8 mouse cellular contexts compared by ENCODE assay signal in the genomic region with DNA sequence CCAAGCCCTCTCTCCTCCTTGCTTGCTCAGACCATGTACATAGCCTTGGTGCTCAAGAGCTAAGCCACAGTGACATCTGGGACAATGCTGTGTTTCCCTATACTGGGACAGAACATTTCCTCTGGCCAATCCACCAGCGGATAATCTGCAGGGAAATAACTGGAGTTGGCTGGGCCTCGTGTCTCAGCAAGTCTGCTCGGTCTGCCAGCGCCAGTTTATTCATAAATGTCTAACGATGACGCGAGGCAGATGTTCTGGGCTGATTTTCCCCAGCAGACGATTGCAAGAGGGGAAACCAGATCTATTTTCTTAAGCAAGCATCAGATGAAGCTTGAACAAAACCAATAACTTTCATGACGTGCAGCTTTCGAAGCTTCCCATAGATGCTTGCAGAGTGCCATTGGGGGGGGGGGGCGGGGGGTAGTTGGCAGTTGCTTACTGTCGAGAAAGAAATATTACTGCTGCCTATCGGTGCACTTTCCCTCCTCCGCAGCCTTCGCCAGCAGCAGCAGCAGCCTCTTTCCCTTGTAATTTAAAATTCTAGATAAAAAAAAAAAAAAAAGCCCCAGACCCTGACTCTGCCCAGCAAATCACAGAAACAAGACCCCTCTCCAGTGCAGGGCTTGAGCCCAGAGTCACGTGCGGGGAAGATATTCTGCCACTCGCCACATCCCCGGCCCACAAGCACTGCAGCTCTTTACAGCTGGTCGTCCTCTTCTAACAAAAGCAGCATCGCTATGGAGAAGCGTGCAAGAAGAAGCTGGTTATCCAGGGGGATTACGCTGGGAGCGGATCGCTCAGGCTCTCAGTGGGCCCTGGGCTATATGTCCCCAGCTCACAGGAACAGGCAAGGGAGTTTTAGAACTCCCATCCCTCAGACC. TPM values are rescaled to one million over a fixed set of nuclear protein-coding genes. Genes with fewer than 3 reads are reported as not detected.
DNase-seq lines count a peak whose midpoint lies in the region; ATAC-seq lines count a peak whose summit lies in the region.

No protein-coding gene starts in this region.

- intact Hi-C loops in left cerebral cortex, postnatal 14 days (cut with DNase I): no loop called here

- H3K4me3 ChIP-seq in midbrain, embryonic 12.5 days: no peak overlapping the region

- H3K4me1 ChIP-seq in midbrain, embryonic 12.5 days: peaks cover 24% of the 10 kb centered on the region

- H3K4me2 ChIP-seq in midbrain, embryonic 12.5 days (replicated peaks): peak overlapping the region; percentile 19; the same call in 1 of the 2 replicates

- H3K27ac ChIP-seq in midbrain, embryonic 12.5 days (replicated peaks): peak overlapping the region; percentile 78

- H3K9ac ChIP-seq in midbrain, embryonic 12.5 days (replicated peaks): no peak overlapping the region

- H3K36me3 ChIP-seq in midbrain, embryonic 12.5 days: no peaks in the 10 kb centered on the region

- ATAC-seq in midbrain, embryonic 12.5 days (ENCODE audit: low FRiP score, low read depth): peak; percentile 61
- no peak for ATAC-seq in CD4-positive, CD25-positive, alpha-beta regulatory T cell, adult 4 months

- DNase-seq in urinary bladder, postnatal 14 days (ENCODE audit: low spot score): peak; percentile 62
- no peak for DNase-seq in urinary bladder, postnatal 10 days (ENCODE audit: low spot score)
- peak; percentile 45 to 50 for DNase-seq in heart, adult 18-20 months
- DNase-seq in left cerebral cortex, postnatal 14 days (ENCODE audit: low spot score in 2 of 2): peak; percentile 51 to 69
- no peak for DNase-seq in natural killer cell, adult 2 months (ENCODE audit: low spot score in 2 of 2)
- DNase-seq in spleen, adult 12 weeks (ENCODE audit: low spot score): no peak

- H3K9me3 ChIP-seq in midbrain, embryonic 12.5 days: no peaks in the 10 kb centered on the region

- peaks cover 5% of the 10 kb centered on the region; the same call in 1 of the 2 replicates for H3K27me3 ChIP-seq in midbrain, embryonic 12.5 days

- WGBS in midbrain, embryonic 12.5 days: 37% methylated on average over 25 of the region's 25 CpGs

RNA-seq across cellular contexts. Expression of a gene that starts 43.6 kb away (rescaled TPM):
- 10 to 100 TPM; 10.1 to 12.3 TPM for total RNA-seq in heart, adult 18-20 months (2021)
- 10 to 100 TPM; 51.7 to 54.5 TPM for total RNA-seq in left cerebral cortex, postnatal 14 days (2021)
- 4.4 and 5.5 TPM in 2 replicates for polyA plus RNA-seq in midbrain, embryonic 12.5 days (2016; fragmentation: Nextera tagmentation; extraction: Ambion mirVana)
- polyA plus RNA-seq in CD4-positive, CD25-positive, alpha-beta regulatory T cell, adult 4 months (2017; shearing (Covaris generic)): not detected

Comparison
In these comparisons a context has a peak if more than half of its experiments do, and no peak if none do; other contexts are left out.
1. DNase-seq: peak in urinary bladder, postnatal 14 days (single experiment), heart, adult 18-20 months (2 of 2) and left cerebral cortex, postnatal 14 days (2 of 2); none in urinary bladder, postnatal 10 days (single experiment), natural killer cell, adult 2 months (0 of 2) and spleen, adult 12 weeks (single experiment).